Mouse (Mus musculus): ENCODE results near the gene Fbxo27.

GRCm38 (mm10) chr7:28665620-28666579 is 26.7 kb upstream of the Fbxo27 start:
- TF ChIP-seq POLR2A (IDR thresholded peaks at IDR 0.05; ENCODE audit: low read depth, low read length) (no peak), CTCF (conservative IDR thresholded peaks at IDR 0.05; ENCODE audit: insufficient read depth, insufficient read length, low read depth, low read length) (no peak)

Measured in kidney, adult 2 months (tissue).